Mouse (Mus musculus) cerebellum, postnatal 10 days (tissue): Measurements from ENCODE around the gene Prlr.

Source experiments
- DNase-seq, 2 experiments: peaks; one replicate each; pipeline ENCODE4 v3.0.0; 2021; ENCODE audit warnings: mixed read lengths in 2 of 2

The Prlr gene

DNA sequence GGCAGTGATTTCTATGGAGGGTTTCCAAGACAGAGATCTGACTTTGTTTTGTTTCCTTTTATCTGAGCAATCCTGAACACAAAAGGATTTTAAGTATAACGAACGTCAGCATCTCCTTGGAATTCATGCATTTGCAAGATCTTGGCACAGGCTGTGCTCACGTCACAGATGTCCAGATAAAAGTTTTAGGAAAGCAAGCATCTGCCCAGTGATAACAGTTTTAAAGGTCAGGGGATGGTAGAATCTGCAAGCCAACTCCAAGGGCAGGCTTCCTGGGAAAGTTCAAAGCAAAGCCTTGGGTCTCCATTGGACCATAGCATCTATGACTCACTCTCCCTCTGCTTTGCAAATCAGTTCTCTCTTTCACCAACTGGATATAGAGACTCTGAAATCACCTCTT lies 153.6 kb downstream of the Prlr start:
- no peak for DNase-seq

GRCm38 (mm10) chr15:10332566-10332965 lies 155.5 kb downstream of the Prlr start:
- no peak for DNase-seq

GRCm38 (mm10) chr15:10338606-10339005 lies 161.6 kb downstream of the Prlr start:
- DNase-seq: no peak

DNA sequence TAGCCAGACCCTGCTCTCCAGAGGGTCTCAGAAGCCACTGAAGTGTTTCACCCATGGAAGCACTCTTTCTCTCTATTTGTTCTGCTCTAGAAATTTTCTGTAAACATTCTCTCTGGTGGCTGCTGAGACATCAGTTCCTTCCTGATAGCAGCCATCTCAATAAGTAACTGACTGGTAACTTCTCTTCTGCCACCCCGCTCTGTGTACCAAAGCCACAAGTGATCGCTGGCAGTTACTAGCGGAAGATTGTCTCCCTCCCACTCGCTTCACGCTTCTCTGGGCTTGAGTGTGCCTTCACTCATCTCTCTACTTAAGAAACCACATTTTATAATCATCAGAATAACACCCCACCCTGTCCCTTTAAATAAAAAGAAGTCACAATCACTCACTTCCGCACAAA lies 170.0 kb downstream of the Prlr start:
- no peak for DNase-seq

DNA sequence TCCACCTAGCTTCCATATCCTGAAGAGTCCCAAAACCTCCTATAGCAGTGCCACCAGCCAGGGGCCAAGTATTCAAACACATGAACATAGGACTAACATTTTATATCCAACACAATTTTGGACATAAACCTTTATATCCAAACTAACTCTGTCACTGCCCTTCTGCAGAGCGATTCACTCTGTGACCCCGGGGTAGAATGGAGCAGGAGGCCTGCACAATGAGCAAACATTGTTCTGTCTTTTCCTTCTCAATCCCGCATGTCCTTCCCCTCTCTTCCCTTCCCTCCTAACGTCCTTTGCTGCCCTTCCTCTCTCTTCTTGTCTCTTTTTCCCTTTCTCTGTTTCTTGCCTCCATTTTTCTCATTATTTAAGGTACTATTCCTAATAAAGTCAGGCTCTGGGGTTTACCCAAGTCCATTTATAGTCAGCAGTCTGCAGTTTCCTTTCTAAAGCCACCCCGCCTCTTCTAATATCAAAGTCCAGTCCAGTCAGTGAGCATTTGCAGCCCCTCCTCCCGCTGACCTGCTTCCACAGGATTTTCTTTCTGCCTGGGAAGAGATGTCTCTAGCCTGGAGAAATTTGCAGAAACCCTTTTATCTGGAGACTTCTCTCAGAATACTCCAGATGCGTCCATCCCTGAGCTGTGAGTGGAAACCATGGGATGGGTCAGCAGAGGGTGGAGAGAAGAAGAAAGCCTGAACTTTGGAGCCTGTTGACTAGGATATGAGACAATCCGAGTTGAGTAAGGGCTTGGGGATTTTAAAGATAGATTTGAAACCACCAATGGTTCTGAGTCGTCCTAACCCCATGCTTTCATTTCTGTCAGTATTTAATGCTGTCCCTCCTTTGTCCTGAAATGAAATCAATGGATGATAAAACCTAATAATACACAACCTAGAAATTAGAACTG lies 181.3 kb downstream of the Prlr start, which contains the start of gene Agxt2:
TSS of gene Agxt2 (plus strand) at position 494 of the 910 bp plus-strand sequence.
- DNase-seq: no peak

DNA sequence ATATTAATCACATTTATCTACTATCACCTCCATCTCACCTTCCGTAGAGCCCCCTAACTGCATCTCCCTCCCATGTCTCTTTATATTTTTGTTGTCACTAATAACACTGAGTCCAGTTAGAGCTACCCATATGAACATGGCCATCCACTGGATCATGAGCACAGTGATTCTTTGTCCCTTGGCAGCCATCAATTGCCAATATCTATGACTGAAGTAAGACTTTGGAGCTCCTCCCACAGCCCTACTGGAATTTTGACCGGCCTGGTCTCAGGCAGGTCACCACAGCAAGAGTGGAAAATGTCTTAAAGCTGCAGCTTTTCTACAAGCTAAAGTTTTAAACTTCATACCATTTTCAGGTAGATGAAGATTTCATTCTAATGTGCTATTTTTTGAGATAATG lies 189.3 kb downstream of the Prlr start:
- no peak for DNase-seq

GRCm38 (mm10) chr15:10375404-10375803 lies 198.4 kb downstream of the Prlr start:
- no peak for DNase-seq

- DNase-seq: no peak
Measured at GRCm38 (mm10) chr15:10378338-10378959, 201.4 kb downstream of the Prlr start.

- no peak for DNase-seq
Measured at GRCm38 (mm10) chr15:10379757-10380458, 202.9 kb downstream of the Prlr start.

- DNase-seq: no peak
Measured at GRCm38 (mm10) chr15:10387263-10387662, 210.2 kb downstream of the Prlr start.
